Mouse (Mus musculus) limb, embryonic 15.5 days (tissue): ENCODE measurements at regions not wholly inside any gene's neighbourhood (a gene's known extent, or its start where the extent isn't known, plus 50 kb on each side); places are given as distances from the start of the nearest gene placed in this dataset.
A peak's percentile ranks its signal among the peaks of the same experiment; 100 is the strongest.

Experiments used
- ATAC-seq: fragments of 200-750 bp; cut with Nextera tagmentation; 2 replicates; pipeline ENCODE4 v1.8.0; 2017; ENCODE audit warnings: low read depth, moderate TSS enrichment; ENCODE audit not compliant: insufficient number of reproducible peaks, low FRiP score, low TSS enrichment
- H3K27ac ChIP-seq: fragments of 300-500 bp; sonication (generic); 2 replicates; pipeline ENCODE4 v1.5.1; 2015; ENCODE audit warnings: moderate library complexity, mild to moderate bottlenecking, inconsistent platforms
- H3K27me3 ChIP-seq: fragments of 300-500 bp; sonication (generic); 2 replicates; pipeline ENCODE4 v1.6.1; 2015; ENCODE audit warnings: inconsistent platforms
- H3K36me3 ChIP-seq: fragments of 300-500 bp; sonication (generic); 2 replicates; pipeline ENCODE4 v1.6.1; 2015; ENCODE audit warnings: inconsistent platforms
- H3K4me1 ChIP-seq: fragments of 300-500 bp; sonication (generic); 2 replicates; pipeline ENCODE4 v1.6.1; 2015; ENCODE audit warnings: inconsistent platforms
- H3K4me2 ChIP-seq: fragments of 300-500 bp; sonication (generic); 2 replicates; pipeline ENCODE4 v1.6.1; 2015; ENCODE audit warnings: mild to moderate bottlenecking, inconsistent platforms
- H3K4me3 ChIP-seq: fragments of 300-500 bp; sonication (generic); 2 replicates; pipeline ENCODE4 v1.5.1; 2015; ENCODE audit warnings: mild to moderate bottlenecking, inconsistent platforms
- H3K9ac ChIP-seq: fragments of 300-500 bp; sonication (generic); 2 replicates; pipeline ENCODE4 v1.6.1; 2015; ENCODE audit warnings: inconsistent platforms
- H3K9me3 ChIP-seq: fragments of 300-500 bp; sonication (generic); 2 replicates; pipeline ENCODE4 v1.6.1; 2016; ENCODE audit warnings: inconsistent platforms
- WGBS: fragments of 180-500 bp; shearing (Covaris S2); methylation state at CpG from one replicate; pipeline ENCODE4 v1.1.7; 2015; 5-methylcytosine and 5-hydroxymethylcytosine counted together

DNA sequence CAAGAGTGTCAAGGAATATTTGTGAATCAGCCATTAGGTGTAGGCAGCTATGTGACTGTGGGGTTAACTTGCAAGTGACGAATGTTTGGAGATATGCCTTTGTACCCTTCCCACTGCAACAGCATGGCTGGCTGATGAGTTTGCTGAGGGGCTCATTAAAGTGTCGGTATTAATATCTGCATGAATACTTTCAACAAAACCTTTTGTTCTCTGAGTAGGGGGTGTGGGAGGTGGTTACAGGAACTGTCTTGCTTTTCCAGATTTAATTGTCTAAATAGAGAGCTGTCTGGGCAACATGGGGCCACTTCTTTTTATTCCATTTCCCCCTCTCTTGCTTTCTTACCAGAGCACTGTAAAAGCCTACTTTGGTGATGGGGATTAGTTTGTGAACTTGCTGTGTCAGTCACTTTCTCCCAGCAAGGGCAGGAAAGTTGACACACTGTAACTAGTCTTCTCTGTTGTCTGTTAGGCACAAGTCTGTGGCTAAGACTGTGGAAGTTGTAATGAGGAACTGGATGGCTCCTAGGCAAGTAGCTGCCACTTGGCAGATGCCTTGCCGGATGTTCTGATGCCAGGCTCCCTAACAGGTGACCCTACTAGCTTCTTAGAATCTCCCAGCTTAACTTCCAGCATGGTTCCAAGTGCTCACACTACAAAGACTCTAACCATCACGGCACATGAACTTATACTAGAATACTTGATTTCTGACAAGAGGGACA, 208.7 kb upstream of the Fggy start:
- 81% methylated on average over 4 of the region's 4 CpGs for WGBS
- Histone ChIP-seq H3K9me3 (no peaks in the 10 kb centered on the region), H3K4me3 (no peak overlapping the region), H3K4me1 (peaks cover 4% of the 10 kb centered on the region; the same call in 1 of the 2 replicates), H3K36me3 (no peaks in the 10 kb centered on the region), H3K27ac (no peak overlapping the region), H3K4me2 (no peak overlapping the region), H3K27me3 (no peaks in the 10 kb centered on the region), H3K9ac (no peak overlapping the region)
- no peak for ATAC-seq

DNA sequence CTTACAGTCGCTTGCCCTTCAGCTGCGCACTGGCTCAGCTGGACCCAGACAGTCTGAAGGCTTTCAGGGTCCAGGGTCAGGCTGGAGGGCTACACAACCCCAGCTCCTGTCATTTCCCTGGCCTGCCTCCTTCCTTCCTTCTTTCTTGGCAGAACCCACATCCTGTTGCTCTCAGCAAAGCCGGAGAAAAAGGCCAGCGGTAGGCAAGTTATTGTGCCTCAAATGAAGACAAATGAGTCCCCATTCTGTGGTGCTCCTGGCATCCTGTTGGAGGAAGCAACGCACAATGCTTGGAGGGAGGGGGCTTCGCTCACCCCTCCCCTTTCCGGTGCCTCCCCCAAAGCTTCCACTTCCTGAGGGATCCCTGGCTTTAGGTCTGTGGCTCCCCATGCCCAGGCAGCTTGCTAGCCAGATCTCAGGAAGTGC, 203.4 kb upstream of the Fggy start:
- Histone ChIP-seq H3K4me3 (no peak overlapping the region), H3K27me3 (no peaks in the 10 kb centered on the region)
- WGBS = 52% methylated on average over 7 of the region's 7 CpGs

DNA sequence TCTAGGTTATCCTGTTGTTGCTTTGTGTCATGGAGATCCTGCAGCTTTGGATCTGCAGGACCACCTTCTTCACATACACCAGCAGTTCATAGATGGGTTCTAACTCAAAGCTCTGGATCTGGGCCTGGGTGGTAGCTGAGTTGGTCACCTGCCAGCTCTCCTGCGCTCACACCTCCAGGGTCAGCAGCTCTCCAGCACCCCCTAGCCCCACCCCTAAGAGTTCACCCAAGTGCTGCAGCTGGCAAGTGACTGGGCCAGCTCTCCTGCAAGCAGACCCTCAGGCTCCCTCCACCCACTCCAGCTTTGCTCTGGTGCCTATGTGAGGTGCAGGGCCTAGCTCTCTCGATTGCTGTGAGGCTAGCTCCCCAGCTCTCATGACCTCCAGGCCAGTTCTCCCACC, 198.6 kb upstream of the Fggy start:
- no peak overlapping the region for H3K9ac ChIP-seq
- no peak overlapping the region for H3K27ac ChIP-seq
- H3K9me3 ChIP-seq = no peaks in the 10 kb centered on the region
- no peaks in the 10 kb centered on the region for H3K36me3 ChIP-seq
- WGBS = 69% methylated on average over 2 of the region's 2 CpGs
- ATAC-seq = no peak
- no peak overlapping the region for H3K4me2 ChIP-seq
- H3K4me1 ChIP-seq = peaks cover 12% of the 10 kb centered on the region; the same call in 1 of the 2 replicates
- H3K4me3 ChIP-seq = no peak overlapping the region
- H3K27me3 ChIP-seq = no peaks in the 10 kb centered on the region

More for the DNA sequence above, 203.4 kb upstream of the Fggy start:
- Histone ChIP-seq H3K36me3 (no peaks in the 10 kb centered on the region), H3K4me2 (no peak overlapping the region), H3K9me3 (no peaks in the 10 kb centered on the region), H3K27ac (0 out of 2 replicates have a peak overlapping the region, but pooled peaks have one; percentile 22), H3K4me1 (peaks cover 12% of the 10 kb centered on the region; the same call in 1 of the 2 replicates), H3K9ac (no peak overlapping the region)
- no peak for ATAC-seq

DNA sequence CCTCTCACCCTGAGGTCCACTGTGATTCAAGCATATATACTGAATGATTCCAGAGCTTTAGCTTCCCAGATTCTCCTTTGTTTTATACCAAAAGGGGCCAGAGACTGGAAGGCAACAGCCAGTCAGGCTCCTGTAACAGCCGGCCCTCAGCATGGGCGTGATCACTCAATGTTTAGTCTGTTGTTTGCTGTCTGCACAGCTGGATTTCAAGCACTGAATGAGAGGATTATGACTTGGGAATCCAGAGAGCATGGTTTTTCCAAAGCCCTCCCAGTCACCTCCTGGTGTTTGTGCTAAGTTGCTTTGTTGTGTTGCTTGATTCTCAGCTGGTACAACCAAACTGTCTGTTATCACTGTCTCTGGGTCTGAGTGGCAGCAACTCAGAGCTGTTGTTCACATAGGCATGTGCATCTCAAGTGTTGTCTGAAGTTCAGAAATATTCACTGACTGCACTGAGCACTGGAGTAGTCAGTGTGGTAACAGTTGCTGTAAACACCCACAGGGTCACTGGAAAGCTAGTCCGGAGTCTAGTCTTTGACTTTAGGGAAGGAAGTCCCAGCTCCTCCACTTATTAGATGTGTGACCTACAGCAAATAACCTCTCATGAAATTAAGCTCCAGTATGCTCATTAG, 196.9 kb upstream of the Fggy start:
- Histone ChIP-seq H3K36me3 (no peaks in the 10 kb centered on the region), H3K27ac (no peak overlapping the region), H3K4me2 (no peak overlapping the region), H3K27me3 (no peaks in the 10 kb centered on the region), H3K9ac (no peak overlapping the region), H3K4me1 (0 out of 2 replicates have a peak, but pooled peaks cover 4% of the 10 kb centered on the region), H3K9me3 (no peaks in the 10 kb centered on the region), H3K4me3 (no peak overlapping the region)
- ATAC-seq = no peak
- 59% methylated on average over 3 of the region's 3 CpGs for WGBS

DNA sequence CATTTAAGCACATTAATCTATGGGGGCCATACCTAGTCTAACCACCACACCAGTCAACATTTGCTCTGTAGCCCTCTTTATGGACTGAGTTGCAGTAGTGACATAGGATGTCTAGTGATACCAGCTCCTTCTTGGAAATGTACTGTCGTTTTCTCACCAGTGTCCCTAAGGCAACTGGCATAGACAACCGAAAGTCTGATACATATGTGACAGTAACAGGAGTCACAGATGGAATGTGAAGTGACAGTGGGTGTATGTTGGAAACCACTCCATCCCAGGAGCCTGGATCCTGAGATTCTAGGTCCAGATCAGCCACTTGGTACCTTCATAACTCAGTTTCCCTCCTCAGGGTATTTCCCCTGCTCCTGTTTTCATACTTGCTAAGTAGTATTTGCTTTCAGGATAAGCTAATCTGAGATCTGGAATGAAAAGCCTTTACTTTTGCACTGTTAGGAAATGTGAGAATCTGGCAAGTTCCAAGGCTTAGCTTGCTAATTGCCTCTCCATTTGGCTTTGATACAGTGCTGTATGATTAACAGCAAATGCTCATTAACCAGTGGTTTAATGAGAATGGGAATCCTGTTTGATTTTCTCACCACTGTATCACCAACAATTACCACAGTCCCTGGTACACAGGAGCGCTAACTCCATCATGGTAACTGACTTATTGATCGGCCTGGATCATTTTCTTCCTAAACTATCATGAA, 192.8 kb upstream of the Fggy start:
- H3K4me2 ChIP-seq = no peak overlapping the region
- H3K9ac ChIP-seq = no peak overlapping the region
- no peak overlapping the region for H3K27ac ChIP-seq
- H3K9me3 ChIP-seq = no peaks in the 10 kb centered on the region
- no peaks in the 10 kb centered on the region for H3K27me3 ChIP-seq
- no peak overlapping the region for H3K4me3 ChIP-seq
- WGBS = 79% methylated on average over 4 of the region's 4 CpGs
- H3K4me1 ChIP-seq = no peaks in the 10 kb centered on the region
- no peak for ATAC-seq
- no peaks in the 10 kb centered on the region for H3K36me3 ChIP-seq

DNA sequence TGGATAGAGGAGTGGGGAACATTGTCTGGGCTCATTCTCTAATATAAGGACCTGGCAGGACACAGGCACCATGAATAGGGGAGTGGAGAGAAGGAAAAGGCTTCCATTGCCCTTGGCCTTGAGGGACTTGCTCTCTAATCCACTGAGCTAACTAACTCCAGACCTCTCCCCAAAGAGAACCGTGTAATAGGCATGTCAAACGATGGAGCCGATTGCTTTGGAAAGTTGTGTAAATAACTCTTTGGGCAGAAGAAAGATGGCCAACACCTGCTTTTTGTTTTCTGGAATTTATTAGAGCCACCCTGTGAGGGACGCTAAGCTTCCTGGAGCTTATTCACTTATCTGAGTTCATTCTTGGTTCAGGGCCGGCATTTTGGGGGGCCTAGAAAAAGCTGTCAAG, 180.9 kb upstream of the Fggy start:
- H3K4me3 ChIP-seq = no peak overlapping the region
- H3K4me1 ChIP-seq = peaks cover 15% of the 10 kb centered on the region; the same call in 1 of the 2 replicates
- no peaks in the 10 kb centered on the region for H3K9me3 ChIP-seq
- H3K9ac ChIP-seq = no peak overlapping the region
- ATAC-seq = no peak
- H3K36me3 ChIP-seq = no peaks in the 10 kb centered on the region
- no peak overlapping the region for H3K27ac ChIP-seq
- WGBS = 18% methylated on average over 5 of the region's 5 CpGs
- H3K27me3 ChIP-seq = no peaks in the 10 kb centered on the region
- H3K4me2 ChIP-seq = no peak overlapping the region

DNA sequence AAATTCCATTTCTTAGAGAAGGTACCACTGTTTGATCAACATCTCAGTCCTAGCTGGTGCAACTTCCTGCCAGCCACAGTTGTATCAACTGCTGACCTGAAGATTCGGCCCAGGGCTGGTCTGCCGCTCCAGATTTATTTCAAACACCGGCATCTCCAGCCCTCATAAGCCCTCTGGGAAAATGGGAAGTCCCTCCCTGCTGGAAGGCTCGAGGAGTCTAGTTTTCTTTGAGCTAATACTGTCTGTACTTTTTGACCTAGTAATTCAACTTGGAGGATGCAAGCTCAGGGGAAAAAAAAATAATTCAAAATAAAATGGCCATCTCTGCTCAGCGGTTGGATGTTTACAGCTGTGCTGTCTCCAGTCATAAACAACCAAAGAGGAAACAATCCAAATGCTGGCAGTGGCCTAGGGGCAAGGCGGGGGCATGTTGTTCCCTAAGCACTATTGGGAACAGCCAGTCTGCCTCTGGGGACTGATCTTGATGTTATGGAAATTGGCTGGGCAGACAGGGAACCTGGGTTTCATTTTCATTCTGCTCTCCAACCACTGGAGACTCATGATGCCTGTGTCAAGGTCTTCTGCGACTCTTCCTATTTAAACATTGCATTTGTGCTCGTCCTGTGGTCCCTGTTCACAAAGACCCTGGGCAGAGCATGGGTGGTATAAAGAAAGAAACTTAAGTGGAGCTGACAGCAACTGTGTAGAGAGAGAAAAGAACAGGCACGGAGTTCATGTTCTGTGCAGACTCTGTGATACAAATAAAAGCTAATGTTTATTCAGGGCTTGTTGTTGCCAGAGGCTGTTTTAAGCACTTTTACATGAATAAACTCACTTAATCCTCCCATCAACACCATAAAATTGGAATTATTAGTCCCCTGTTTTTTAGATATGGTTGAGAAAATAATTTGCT, 179.8 kb upstream of the Fggy start:
- H3K9me3 ChIP-seq = no peaks in the 10 kb centered on the region
- peaks cover 15% of the 10 kb centered on the region; the same call in 1 of the 2 replicates for H3K4me1 ChIP-seq
- H3K36me3 ChIP-seq = no peaks in the 10 kb centered on the region
- no peak overlapping the region for H3K4me3 ChIP-seq
- H3K27ac ChIP-seq = no peak overlapping the region
- WGBS = 35% methylated on average over 9 of the region's 9 CpGs
- H3K9ac ChIP-seq = no peak overlapping the region
- peak overlapping the region; percentile 10; the same call in 1 of the 2 replicates for H3K4me2 ChIP-seq
- H3K27me3 ChIP-seq = no peaks in the 10 kb centered on the region
- no peak for ATAC-seq

DNA sequence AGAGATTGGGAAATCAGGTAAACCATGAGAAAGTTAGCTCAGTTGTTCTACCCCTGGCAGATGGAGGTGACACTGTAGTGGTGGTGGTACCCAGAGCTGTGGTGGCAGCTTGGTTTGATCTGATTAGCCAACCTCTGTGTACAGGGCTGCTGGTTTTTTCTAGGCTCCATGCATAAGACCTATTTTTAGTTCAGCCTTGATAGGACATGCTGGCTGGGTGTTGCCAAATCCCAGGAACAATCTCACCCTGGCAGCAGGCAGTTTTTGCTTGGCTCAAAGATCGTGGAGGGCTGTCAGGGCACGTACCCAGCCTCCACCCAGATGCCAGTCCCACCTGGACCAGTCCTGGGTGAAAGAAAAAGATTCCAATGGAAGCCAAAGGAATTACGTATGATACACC, 178.7 kb upstream of the Fggy start:
- Histone ChIP-seq H3K27me3 (no peaks in the 10 kb centered on the region), H3K4me2 (no peak overlapping the region), H3K36me3 (no peaks in the 10 kb centered on the region), H3K9me3 (no peaks in the 10 kb centered on the region), H3K9ac (no peak overlapping the region), H3K4me3 (no peak overlapping the region), H3K27ac (no peak overlapping the region), H3K4me1 (peaks cover 15% of the 10 kb centered on the region; the same call in 1 of the 2 replicates)
- no peak for ATAC-seq
- WGBS = 74% methylated on average over 3 of the region's 3 CpGs

DNA sequence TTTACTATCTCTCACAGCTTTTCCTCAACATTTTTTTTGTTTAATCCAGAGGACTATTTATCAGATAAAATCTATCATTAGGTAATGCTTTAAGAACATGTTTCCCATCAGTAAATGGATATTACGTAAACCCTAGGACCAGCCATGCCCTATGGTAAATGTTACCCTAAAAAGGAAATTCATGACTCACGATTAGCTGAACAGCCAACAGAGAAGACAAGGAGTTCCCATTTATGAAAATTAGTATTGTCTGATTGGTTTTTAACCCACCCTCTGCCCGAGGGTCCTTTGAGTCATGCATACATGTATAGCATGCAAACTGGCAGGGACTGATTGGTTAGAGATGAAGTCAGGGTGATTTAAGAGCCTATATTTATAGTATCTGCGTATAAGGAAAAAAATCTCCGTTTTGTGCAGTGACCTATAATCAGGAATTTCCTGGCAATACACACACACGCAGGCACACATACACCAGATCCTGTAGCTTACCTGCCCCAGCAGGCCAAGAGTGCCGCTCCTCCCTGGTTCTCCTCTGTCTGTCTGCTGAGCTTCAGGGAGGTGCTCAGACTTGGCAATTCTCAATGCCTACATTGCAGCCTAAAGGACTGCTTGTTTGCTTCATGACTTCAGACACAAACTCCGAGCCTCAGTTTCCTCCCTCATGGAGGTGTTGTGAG, 174.0 kb upstream of the Fggy start:
- H3K27me3 ChIP-seq = no peaks in the 10 kb centered on the region
- H3K4me2 ChIP-seq = no peak overlapping the region
- peak; percentile 67; the same call in 1 of the 2 replicates for ATAC-seq
- WGBS = 67% methylated on average over 8 of the region's 8 CpGs
- H3K36me3 ChIP-seq = no peaks in the 10 kb centered on the region
- H3K27ac ChIP-seq = no peak overlapping the region
- no peaks in the 10 kb centered on the region for H3K9me3 ChIP-seq
- H3K4me1 ChIP-seq = no peaks in the 10 kb centered on the region
- no peak overlapping the region for H3K9ac ChIP-seq
- no peak overlapping the region for H3K4me3 ChIP-seq

DNA sequence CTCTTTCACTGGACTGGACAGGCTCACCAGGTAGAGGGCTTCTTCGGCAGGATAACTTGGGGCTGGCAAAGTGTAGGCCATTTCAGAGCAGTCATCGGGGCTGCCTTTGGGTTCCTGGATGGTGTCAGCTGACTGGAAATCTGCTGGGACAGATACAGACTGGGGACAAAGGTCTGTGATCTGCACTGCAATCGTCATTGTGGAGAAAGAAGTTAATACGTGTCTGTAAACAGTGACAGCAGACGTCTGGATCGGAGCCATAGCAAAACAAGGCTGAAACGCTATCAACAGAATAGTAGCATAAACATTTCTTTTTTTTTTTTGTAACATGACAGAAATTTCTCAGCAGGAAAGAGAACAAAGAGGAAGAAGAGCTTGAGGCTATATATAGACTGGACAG, 171.8 kb upstream of the Fggy start:
- no peaks in the 10 kb centered on the region for H3K36me3 ChIP-seq
- no peak for ATAC-seq
- no peak overlapping the region for H3K4me2 ChIP-seq
- no peak overlapping the region for H3K4me3 ChIP-seq
- no peak overlapping the region for H3K9ac ChIP-seq
- H3K27me3 ChIP-seq = no peaks in the 10 kb centered on the region
- no peak overlapping the region for H3K27ac ChIP-seq
- WGBS = 39% methylated on average over 7 of the region's 7 CpGs
- H3K4me1 ChIP-seq = peaks cover 17% of the 10 kb centered on the region
- no peaks in the 10 kb centered on the region for H3K9me3 ChIP-seq

DNA sequence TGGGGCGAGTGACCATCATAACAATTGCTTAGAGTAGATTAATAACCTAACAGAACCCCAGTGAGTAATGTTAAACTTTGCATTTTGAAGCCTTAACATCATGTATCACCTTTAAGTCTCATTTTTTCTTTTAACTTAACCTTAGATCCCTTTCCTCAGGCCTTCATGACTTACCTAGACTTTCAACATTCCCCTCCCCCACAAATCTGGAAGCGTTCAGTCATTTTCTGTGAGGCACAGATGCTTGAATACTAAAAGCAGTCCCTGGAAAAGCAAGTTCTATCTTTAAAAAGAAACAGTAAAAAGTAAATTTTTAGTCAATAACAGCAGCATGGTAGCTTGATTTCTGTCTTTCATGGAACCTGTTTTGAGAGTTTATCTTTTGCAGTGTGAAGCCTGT, 171.3 kb upstream of the Fggy start:
- Histone ChIP-seq H3K9ac (no peak overlapping the region), H3K4me2 (no peak overlapping the region), H3K4me3 (no peak overlapping the region), H3K27ac (no peak overlapping the region), H3K9me3 (no peaks in the 10 kb centered on the region), H3K4me1 (peaks cover 17% of the 10 kb centered on the region), H3K36me3 (no peaks in the 10 kb centered on the region), H3K27me3 (no peaks in the 10 kb centered on the region)
- WGBS = 43% methylated on average over 2 of the region's 2 CpGs
- no peak for ATAC-seq
